Mouse (Mus musculus) heart, postnatal 0 days (tissue): ENCODE measurements around the gene Ccdc187.

ENCODE experiments used
- CTCF ChIP-seq: IDR thresholded peaks from 2 replicates; pipeline ENCODE4 v1.5.1; 2016; ENCODE audit warnings: antibody characterized with exemption, control low read depth, low read depth
- EP300 ChIP-seq: IDR thresholded peaks from 2 replicates; pipeline ENCODE4 v1.6.1; 2016; ENCODE audit warnings: antibody characterized with exemption, low read depth

DNA sequence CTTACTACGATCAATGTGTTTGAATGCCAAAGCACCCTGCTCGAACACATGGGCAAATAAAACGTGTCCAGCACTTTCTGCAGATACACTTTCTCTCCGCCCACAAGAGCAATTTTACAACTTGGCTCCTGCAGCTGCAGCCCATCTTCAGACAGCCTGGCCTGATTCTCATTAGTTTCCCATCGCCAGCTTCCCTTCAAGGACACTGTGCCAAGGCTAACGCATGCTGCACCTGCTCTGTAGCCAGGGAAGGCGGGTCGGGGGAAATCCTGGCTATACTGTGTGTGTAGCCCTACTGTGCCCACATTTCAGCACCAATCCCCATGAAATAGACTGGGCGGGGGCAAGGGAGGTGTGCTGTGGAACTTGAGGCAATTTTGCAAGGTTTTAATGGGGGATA is 54.0 kb downstream of the Ccdc187 start:
- TF ChIP-seq CTCF (no peak), EP300 (no peak)
